Mouse (Mus musculus) hindbrain, embryonic 12.5 days (tissue): ENCODE measurements around the gene Adamts20. TPM values are rescaled to one million over a fixed set of nuclear protein-coding genes. Genes with fewer than 3 reads are reported as not detected.

Source experiments
- ATAC-seq: fragments of 200-750 bp; cut with Nextera tagmentation; 2 replicates; pipeline ENCODE4 v1.8.0; 2017; ENCODE audit warnings: moderate TSS enrichment; ENCODE audit not compliant: low FRiP score
- H3K27ac ChIP-seq: fragments of 300-500 bp; sonication (generic); 2 replicates; pipeline ENCODE4 v1.5.1; 2016; ENCODE audit warnings: mild to moderate bottlenecking
- H3K27me3 ChIP-seq: fragments of 300-500 bp; sonication (generic); 2 replicates; pipeline ENCODE4 v1.6.1; 2016; ENCODE audit warnings: mild to moderate bottlenecking
- H3K36me3 ChIP-seq: fragments of 300-500 bp; sonication (generic); 2 replicates; pipeline ENCODE4 v1.6.1; 2016; ENCODE audit warnings: mild to moderate bottlenecking
- H3K4me1 ChIP-seq: fragments of 300-500 bp; sonication (generic); 2 replicates; pipeline ENCODE4 v1.6.1; 2016
- H3K4me2 ChIP-seq: fragments of 300-500 bp; sonication (generic); replicated peaks from 2 replicates; pipeline ENCODE4 v1.6.1; 2016; ENCODE audit warnings: mild to moderate bottlenecking
- H3K4me3 ChIP-seq: fragments of 300-500 bp; sonication (generic); 2 replicates; pipeline ENCODE4 v1.5.1; 2016; ENCODE audit warnings: mild to moderate bottlenecking
- H3K9ac ChIP-seq: fragments of 300-500 bp; sonication (generic); 2 replicates; pipeline ENCODE4 v1.6.1; 2016; ENCODE audit warnings: mild to moderate bottlenecking, moderate library complexity
- H3K9me3 ChIP-seq: fragments of 300-500 bp; sonication (generic); replicated peaks from 2 replicates; pipeline ENCODE4 v1.6.1; 2016; ENCODE audit warnings: mild to moderate bottlenecking
- WGBS: fragments of 180-500 bp; shearing (Covaris S2); methylation state at CpG from one replicate; pipeline ENCODE4 v1.1.7; 2016; 5-methylcytosine and 5-hydroxymethylcytosine counted together
- polyA plus RNA-seq: library from polyadenylated mRNA; unstranded; fragments of >200 nt; fragmentation: Nextera tagmentation; extraction: Ambion mirVana; gene quantifications from 2 replicates; pipeline ENCODE4 v1.2.1, GENCODE M21; 2016

Adamts20 gene
- polyA plus RNA-seq, 1 experiment from 2014 or later, result 4.6 TPM

GRCm38 (mm10) chr15:94325509-94326181 is 139.6 kb downstream of the Adamts20 start:
- peaks cover 10% of the 10 kb centered on the region; the same call in 1 of the 2 replicates for H3K4me1 ChIP-seq
- 51% methylated on average over 13 of the region's 13 CpGs for WGBS
- H3K9me3 ChIP-seq, result no peaks in the 10 kb centered on the region
- no peak overlapping the region for H3K4me3 ChIP-seq
- no peaks in the 10 kb centered on the region for H3K36me3 ChIP-seq
- no peak overlapping the region for H3K27ac ChIP-seq
- H3K27me3 ChIP-seq, result no peaks in the 10 kb centered on the region
- no peak overlapping the region for H3K9ac ChIP-seq
- no peak; the same call in 1 of the 2 replicates for ATAC-seq
- H3K4me2 ChIP-seq, result no peak overlapping the region

GRCm38 (mm10) chr15:94316171-94316570 is 149.0 kb downstream of the Adamts20 start:
- no peak overlapping the region for H3K9ac ChIP-seq
- H3K27ac ChIP-seq, result no peak overlapping the region
- no peaks in the 10 kb centered on the region for H3K36me3 ChIP-seq
- no peak overlapping the region for H3K4me3 ChIP-seq
- H3K27me3 ChIP-seq, result no peaks in the 10 kb centered on the region
- 91% methylated on average over 3 of the region's 3 CpGs for WGBS
- no peak overlapping the region for H3K4me2 ChIP-seq
- no peak for ATAC-seq
- no peaks in the 10 kb centered on the region for H3K9me3 ChIP-seq
- no peaks in the 10 kb centered on the region for H3K4me1 ChIP-seq

GRCm38 (mm10) chr15:94309689-94310088 is 155.5 kb downstream of the Adamts20 start:
- Histone ChIP-seq H3K9me3 (no peaks in the 10 kb centered on the region), H3K27ac (no peak overlapping the region), H3K27me3 (no peaks in the 10 kb centered on the region), H3K36me3 (no peaks in the 10 kb centered on the region), H3K4me1 (no peaks in the 10 kb centered on the region), H3K4me2 (no peak overlapping the region), H3K9ac (no peak overlapping the region), H3K4me3 (no peak overlapping the region)
- WGBS, result 93% methylated on average over 7 of the region's 7 CpGs
- no peak for ATAC-seq

GRCm38 (mm10) chr15:94307888-94308287 is 157.3 kb downstream of the Adamts20 start:
- H3K4me3 ChIP-seq, result no peak overlapping the region
- H3K9me3 ChIP-seq, result no peaks in the 10 kb centered on the region
- no peak overlapping the region for H3K27ac ChIP-seq
- no peak overlapping the region for H3K4me2 ChIP-seq
- no peak overlapping the region for H3K9ac ChIP-seq
- H3K4me1 ChIP-seq, result no peaks in the 10 kb centered on the region
- 71% methylated on average over 9 of the region's 9 CpGs for WGBS
- ATAC-seq, result no peak
- H3K27me3 ChIP-seq, result no peaks in the 10 kb centered on the region
- no peaks in the 10 kb centered on the region for H3K36me3 ChIP-seq

- no peaks in the 10 kb centered on the region for H3K9me3 ChIP-seq
- no peaks in the 10 kb centered on the region for H3K4me1 ChIP-seq
- ATAC-seq, result no peak
- no peaks in the 10 kb centered on the region for H3K36me3 ChIP-seq
- 53% methylated on average over 3 of the region's 3 CpGs for WGBS
- no peaks in the 10 kb centered on the region for H3K27me3 ChIP-seq
- H3K4me3 ChIP-seq, result no peak overlapping the region
- H3K9ac ChIP-seq, result no peak overlapping the region
- no peak overlapping the region for H3K27ac ChIP-seq
- no peak overlapping the region for H3K4me2 ChIP-seq
These were observed 162.1 kb downstream of the Adamts20 start for GRCm38 (mm10) chr15:94303151-94303550.

- no peak overlapping the region for H3K4me2 ChIP-seq
- no peaks in the 10 kb centered on the region for H3K9me3 ChIP-seq
- no peaks in the 10 kb centered on the region for H3K4me1 ChIP-seq
- H3K27me3 ChIP-seq, result no peaks in the 10 kb centered on the region
- H3K4me3 ChIP-seq, result no peak overlapping the region
- no peak for ATAC-seq
- no peak overlapping the region for H3K9ac ChIP-seq
- H3K36me3 ChIP-seq, result no peaks in the 10 kb centered on the region
- no peak overlapping the region for H3K27ac ChIP-seq
- WGBS, result 71% methylated on average over 4 of the region's 4 CpGs
These were observed 171.1 kb downstream of the Adamts20 start for GRCm38 (mm10) chr15:94294084-94294483.

- WGBS, result 94% methylated on average over 2 of the region's 2 CpGs
- no peaks in the 10 kb centered on the region for H3K27me3 ChIP-seq
- H3K9me3 ChIP-seq, result no peaks in the 10 kb centered on the region
- H3K27ac ChIP-seq, result no peak overlapping the region
- no peak overlapping the region for H3K4me3 ChIP-seq
- no peaks in the 10 kb centered on the region for H3K36me3 ChIP-seq
- H3K4me1 ChIP-seq, result no peaks in the 10 kb centered on the region
- H3K4me2 ChIP-seq, result no peak overlapping the region
- H3K9ac ChIP-seq, result no peak overlapping the region
- no peak for ATAC-seq
These were observed 177.2 kb downstream of the Adamts20 start for GRCm38 (mm10) chr15:94288015-94288414.

GRCm38 (mm10) chr15:94287495-94287894 is 177.7 kb downstream of the Adamts20 start:
- Histone ChIP-seq H3K9ac (no peak overlapping the region), H3K36me3 (no peaks in the 10 kb centered on the region), H3K9me3 (no peaks in the 10 kb centered on the region), H3K4me2 (no peak overlapping the region), H3K27ac (no peak overlapping the region), H3K4me1 (no peaks in the 10 kb centered on the region), H3K27me3 (no peaks in the 10 kb centered on the region), H3K4me3 (no peak overlapping the region)
- 76% methylated on average over 3 of the region's 3 CpGs for WGBS
- ATAC-seq, result no peak

GRCm38 (mm10) chr15:94276418-94276817 is 188.8 kb downstream of the Adamts20 start:
- Histone ChIP-seq H3K27ac (no peak overlapping the region), H3K9me3 (no peaks in the 10 kb centered on the region), H3K36me3 (no peaks in the 10 kb centered on the region), H3K9ac (no peak overlapping the region), H3K4me1 (no peaks in the 10 kb centered on the region), H3K4me2 (no peak overlapping the region), H3K4me3 (no peak overlapping the region), H3K27me3 (no peaks in the 10 kb centered on the region)
- ATAC-seq, result no peak
- 77% methylated on average over 8 of the region's 8 CpGs for WGBS

GRCm38 (mm10) chr15:94265630-94266029 is 199.6 kb downstream of the Adamts20 start:
- Histone ChIP-seq H3K27me3 (no peaks in the 10 kb centered on the region), H3K4me2 (no peak overlapping the region), H3K9ac (no peak overlapping the region), H3K9me3 (no peaks in the 10 kb centered on the region), H3K4me3 (no peak overlapping the region), H3K27ac (no peak overlapping the region), H3K4me1 (peaks cover 7% of the 10 kb centered on the region; the same call in 1 of the 2 replicates), H3K36me3 (no peaks in the 10 kb centered on the region)
- WGBS, result 30% methylated on average over 10 of the region's 10 CpGs
- ATAC-seq, result 0 out of 2 replicates have a peak, but pooled peaks have one; percentile 35

GRCm38 (mm10) chr15:94264497-94264879 is 200.7 kb downstream of the Adamts20 start:
- H3K9me3 ChIP-seq, result no peaks in the 10 kb centered on the region
- H3K9ac ChIP-seq, result no peak overlapping the region
- H3K27me3 ChIP-seq, result no peaks in the 10 kb centered on the region
- ATAC-seq, result no peak
- WGBS, result 77% methylated on average over 6 of the region's 6 CpGs
- H3K4me1 ChIP-seq, result peaks cover 7% of the 10 kb centered on the region; the same call in 1 of the 2 replicates
- H3K4me2 ChIP-seq, result no peak overlapping the region
- H3K36me3 ChIP-seq, result no peaks in the 10 kb centered on the region
- H3K27ac ChIP-seq, result no peak overlapping the region
- no peak overlapping the region for H3K4me3 ChIP-seq

GRCm38 (mm10) chr15:94263866-94264496 is 201.2 kb downstream of the Adamts20 start:
- Histone ChIP-seq H3K36me3 (no peaks in the 10 kb centered on the region), H3K4me2 (no peak overlapping the region), H3K4me3 (no peak overlapping the region), H3K27ac (no peak overlapping the region), H3K9me3 (no peaks in the 10 kb centered on the region), H3K27me3 (no peaks in the 10 kb centered on the region), H3K4me1 (peaks cover 7% of the 10 kb centered on the region; the same call in 1 of the 2 replicates), H3K9ac (no peak overlapping the region)
- 78% methylated on average over 8 of the region's 8 CpGs for WGBS
- no peak for ATAC-seq

GRCm38 (mm10) chr15:94263241-94263640 is 202.0 kb downstream of the Adamts20 start:
- Histone ChIP-seq H3K4me3 (no peak overlapping the region), H3K36me3 (no peaks in the 10 kb centered on the region), H3K27ac (no peak overlapping the region), H3K4me2 (no peak overlapping the region), H3K27me3 (no peaks in the 10 kb centered on the region), H3K4me1 (peaks cover 7% of the 10 kb centered on the region; the same call in 1 of the 2 replicates), H3K9me3 (no peaks in the 10 kb centered on the region), H3K9ac (no peak overlapping the region)
- WGBS, result 67% methylated on average over 10 of the region's 10 CpGs
- no peak for ATAC-seq
